Mouse (Mus musculus) myocyte (in vitro differentiated cells): Measurements from ENCODE around the gene Syt6. TPM values are rescaled to one million over a fixed set of nuclear protein-coding genes. Genes with fewer than 3 reads are reported as not detected.

Experiments used
- H3K27me3 ChIP-seq: one replicate; pipeline ENCODE4 v1.6.1; 2011; ENCODE audit not compliant: control insufficient read depth, insufficient read depth, insufficient read length
- H3K36me3 ChIP-seq: one replicate; pipeline ENCODE4 v1.6.1; 2011; ENCODE audit not compliant: control insufficient read depth, insufficient read depth
- H3K4me2 ChIP-seq: one replicate; pipeline ENCODE4 v1.6.1; 2011; ENCODE audit warnings: low read depth, control low read depth
- H3K4me3 ChIP-seq: one replicate; pipeline ENCODE4 v1.5.1; 2011; ENCODE audit warnings: mild to moderate bottlenecking, control low read depth, moderate library complexity
- H3K79me2 ChIP-seq: one replicate; pipeline ENCODE4 v1.6.1; 2011; ENCODE audit not compliant: control insufficient read depth, insufficient read depth
- H3ac ChIP-seq: one replicate; pipeline ENCODE4 v1.6.1; 2011; ENCODE audit not compliant: control insufficient read depth, insufficient read length
- CEBPB ChIP-seq: IDR thresholded peaks from 2 replicates; pipeline ENCODE4 v1.6.1; 2011; ENCODE audit warnings: mild to moderate bottlenecking, moderate library complexity; ENCODE audit not compliant: poor library complexity, insufficient read depth, severe bottlenecking
- E2F4 ChIP-seq: IDR thresholded peaks from one replicate; pipeline ENCODE4 v1.6.1; 2011; ENCODE audit warnings: mild to moderate bottlenecking, control low read depth, moderate library complexity; ENCODE audit not compliant: insufficient read depth
- MAX ChIP-seq: IDR thresholded peaks from one replicate; pipeline ENCODE4 v1.6.1; 2011; ENCODE audit warnings: low read depth, mild to moderate bottlenecking, control low read depth
- MYOD1 ChIP-seq, 3 experiments: IDR thresholded peaks; one replicate each; pipeline ENCODE4 v1.6.1; 2011; ENCODE audit warnings: control low read depth in 2 of 3, low read depth in 2 of 3, mild to moderate bottlenecking in 2 of 3, moderate library complexity in 1 of 3; ENCODE audit not compliant: insufficient read length in 2 of 3, control insufficient read depth in 1 of 3
- MYOG ChIP-seq, 3 experiments: IDR thresholded peaks; one replicate each; pipeline ENCODE4 v1.6.1; 2011; ENCODE audit warnings: control low read depth in 2 of 3, low read depth in 2 of 3, mild to moderate bottlenecking in 2 of 3; ENCODE audit not compliant: insufficient read length in 2 of 3, control insufficient read depth in 1 of 3, insufficient read depth in 1 of 3
- POLR2A ChIP-seq: IDR thresholded peaks from one replicate; pipeline ENCODE4 v1.6.1; 2011; ENCODE audit warnings: low read depth, mild to moderate bottlenecking, control low read depth, moderate library complexity; ENCODE audit not compliant: insufficient read length
- POLR2AphosphoS2 ChIP-seq: IDR thresholded peaks from one replicate; pipeline ENCODE4 v1.6.1; 2011; ENCODE audit warnings: low read depth, control low read depth; ENCODE audit not compliant: insufficient read length
- REST ChIP-seq: IDR thresholded peaks from one replicate; pipeline ENCODE4 v1.6.1; 2011; ENCODE audit warnings: mild to moderate bottlenecking, control low read depth, moderate library complexity; ENCODE audit not compliant: insufficient read depth, insufficient read length
- SRF ChIP-seq: IDR thresholded peaks from one replicate; pipeline ENCODE4 v1.6.1; 2011; ENCODE audit warnings: low read depth; ENCODE audit not compliant: control insufficient read depth, insufficient read length
- TCF12 ChIP-seq: IDR thresholded peaks from one replicate; pipeline ENCODE4 v1.6.1; 2011; ENCODE audit warnings: mild to moderate bottlenecking, control low read depth; ENCODE audit not compliant: poor library complexity, insufficient read depth, severe bottlenecking
- TCF3 ChIP-seq: IDR thresholded peaks from one replicate; pipeline ENCODE4 v1.6.1; 2011; ENCODE audit warnings: low read depth, control low read depth; ENCODE audit not compliant: insufficient read length
- USF1 ChIP-seq: IDR thresholded peaks from one replicate; pipeline ENCODE4 v1.6.1; 2011; ENCODE audit warnings: low read depth, mild to moderate bottlenecking, control low read depth, moderate library complexity
- polyA plus RNA-seq: library from polyadenylated mRNA; unstranded; fragments of >200 nt; fragmentation: generic; extraction: Trizol; gene quantifications from one replicate; pipeline ENCODE4 v1.2.1, GENCODE M21; 2012; ENCODE audit warnings: missing spikeins

Gene Syt6
- polyA plus RNA-seq, 1 experiment, result 0.07 TPM

- H3K27me3 ChIP-seq, result no peaks in the 10 kb centered on the region
- H3K79me2 ChIP-seq, result no peaks in the 10 kb centered on the region
- no peaks in the 10 kb centered on the region for H3K36me3 ChIP-seq
- no peak overlapping the region for H3K4me2 ChIP-seq
- no peak overlapping the region for H3ac ChIP-seq
- TF ChIP-seq POLR2AphosphoS2 (no peak), SRF (no peak), MAX (no peak), TCF12 (no peak), TCF3 (no peak), MYOG (IDR thresholded peaks at IDR 0.05; ENCODE audit: control insufficient read depth in 1 of 3, insufficient read depth in 1 of 3, insufficient read length in 2 of 3, low read depth in 2 of 3) (no peak), CEBPB (no peak), MYOD1 (IDR thresholded peaks at IDR 0.05; ENCODE audit: control insufficient read depth in 1 of 3, insufficient read length in 2 of 3, low read depth in 2 of 3) (no peak), REST (no peak)
- H3K4me3 ChIP-seq, result no peak overlapping the region
Measured at GRCm38 (mm10) chr3:103647164-103647867, 72.3 kb downstream of the Syt6 start.

DNA sequence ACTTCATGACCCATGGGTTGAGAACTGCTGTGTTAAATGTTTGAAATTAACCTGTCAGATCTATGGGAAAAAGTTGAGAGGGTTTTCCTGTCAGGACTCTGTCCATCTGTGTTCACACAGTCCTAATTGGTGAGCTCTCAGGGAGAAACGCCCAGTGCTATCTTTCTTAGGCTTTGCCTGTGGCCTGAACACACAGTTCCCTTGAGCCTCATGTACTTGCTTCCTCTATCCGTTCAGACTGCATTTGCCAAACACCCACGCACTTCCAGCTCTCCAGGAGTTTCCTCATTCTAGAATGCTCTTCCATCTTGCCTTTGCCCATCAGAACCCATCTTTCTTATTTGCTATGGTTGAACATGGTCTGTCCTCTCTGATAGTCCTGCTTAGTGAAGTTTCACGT is 73.5 kb downstream of the Syt6 start:
- H3K79me2 ChIP-seq, result no peaks in the 10 kb centered on the region
- H3K4me3 ChIP-seq, result no peak overlapping the region
- no peak overlapping the region for H3ac ChIP-seq
- no peaks in the 10 kb centered on the region for H3K27me3 ChIP-seq
- H3K36me3 ChIP-seq, result no peaks in the 10 kb centered on the region
- TF ChIP-seq TCF12 (no peak), CEBPB (no peak), E2F4 (no peak), MYOD1 (IDR thresholded peaks at IDR 0.05; ENCODE audit: control insufficient read depth in 1 of 3, insufficient read length in 2 of 3, low read depth in 2 of 3) (no peak), POLR2A (no peak), MYOG (IDR thresholded peaks at IDR 0.05; ENCODE audit: control insufficient read depth in 1 of 3, insufficient read depth in 1 of 3, insufficient read length in 2 of 3, low read depth in 2 of 3) (no peak), TCF3 (no peak), POLR2AphosphoS2 (no peak), REST (no peak), SRF (no peak), MAX (no peak), USF1 (no peak)
- H3K4me2 ChIP-seq, result no peak overlapping the region

DNA sequence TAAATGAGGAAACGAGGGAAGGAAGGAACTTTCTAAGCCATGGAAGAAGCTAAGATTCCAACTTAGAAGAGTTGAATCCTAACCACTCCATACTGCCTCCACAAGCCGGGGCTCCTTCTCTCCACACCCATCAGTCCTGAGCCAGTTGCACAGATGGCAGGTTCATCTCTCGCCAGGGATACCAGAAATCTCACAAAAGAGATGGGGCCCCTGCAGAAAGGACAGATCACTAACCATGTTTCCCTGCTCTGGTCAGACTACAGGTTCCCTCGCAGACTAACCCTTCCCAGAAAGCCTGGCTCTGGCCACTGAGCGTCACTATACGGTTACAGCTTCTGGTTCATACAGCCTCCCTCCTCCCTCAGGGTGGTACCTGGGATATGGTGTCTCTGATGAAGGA is 74.7 kb downstream of the Syt6 start:
- H3K4me3 ChIP-seq, result no peak overlapping the region
- H3ac ChIP-seq, result no peak overlapping the region
- H3K27me3 ChIP-seq, result no peaks in the 10 kb centered on the region
- H3K79me2 ChIP-seq, result no peaks in the 10 kb centered on the region
- no peaks in the 10 kb centered on the region for H3K36me3 ChIP-seq
- H3K4me2 ChIP-seq, result no peak overlapping the region
- TF ChIP-seq E2F4, result no peak
- no peak for TF ChIP-seq MAX
- TF ChIP-seq POLR2A, result no peak
- no peak for TF ChIP-seq POLR2AphosphoS2
- no peak for TF ChIP-seq MYOG (IDR thresholded peaks at IDR 0.05; ENCODE audit: control insufficient read depth in 1 of 3, insufficient read depth in 1 of 3, insufficient read length in 2 of 3, low read depth in 2 of 3)
- no peak for TF ChIP-seq CEBPB
- no peak for TF ChIP-seq MYOD1 (IDR thresholded peaks at IDR 0.05; ENCODE audit: control insufficient read depth in 1 of 3, insufficient read length in 2 of 3, low read depth in 2 of 3)
- TF ChIP-seq SRF, result no peak
- no peak for TF ChIP-seq TCF3
- TF ChIP-seq TCF12, result no peak
- TF ChIP-seq REST, result no peak
- no peak for TF ChIP-seq USF1

GRCm38 (mm10) chr3:103650406-103650805 is 75.4 kb downstream of the Syt6 start:
- no peaks in the 10 kb centered on the region for H3K36me3 ChIP-seq
- no peaks in the 10 kb centered on the region for H3K27me3 ChIP-seq
- H3K4me2 ChIP-seq, result no peak overlapping the region
- no peak overlapping the region for H3ac ChIP-seq
- H3K4me3 ChIP-seq, result no peak overlapping the region
- no peaks in the 10 kb centered on the region for H3K79me2 ChIP-seq
- TF ChIP-seq MYOG (IDR thresholded peaks at IDR 0.05; ENCODE audit: control insufficient read depth in 1 of 3, insufficient read depth in 1 of 3, insufficient read length in 2 of 3, low read depth in 2 of 3) (no peak), REST (no peak), E2F4 (no peak), TCF12 (no peak), SRF (no peak), USF1 (no peak), MYOD1 (IDR thresholded peaks at IDR 0.05; ENCODE audit: control insufficient read depth in 1 of 3, insufficient read length in 2 of 3, low read depth in 2 of 3) (no peak), POLR2AphosphoS2 (no peak), POLR2A (no peak), CEBPB (no peak), MAX (no peak), TCF3 (no peak)

DNA sequence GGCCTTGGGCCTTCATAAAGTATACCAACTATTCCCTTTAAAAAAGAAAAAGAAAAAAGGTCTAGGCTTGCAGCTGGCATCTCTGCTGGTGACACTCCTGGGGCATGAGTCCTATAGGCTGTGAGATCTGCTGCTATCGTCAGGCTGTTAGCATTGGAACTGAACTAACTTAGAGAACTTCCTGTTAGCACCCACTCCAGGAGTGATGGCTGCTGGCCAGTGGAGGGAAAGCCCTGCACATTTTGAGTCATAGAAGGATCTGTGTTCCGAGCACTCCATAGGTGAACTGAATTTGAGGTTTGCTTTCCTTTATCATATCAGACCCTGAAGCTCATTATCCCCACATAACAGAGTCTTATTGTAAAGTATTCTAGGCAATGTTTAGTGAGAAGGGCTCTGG is 85.0 kb downstream of the Syt6 start:
- Histone ChIP-seq H3K27me3 (no peaks in the 10 kb centered on the region), H3K36me3 (no peaks in the 10 kb centered on the region), H3ac (no peak overlapping the region), H3K4me3 (no peak overlapping the region), H3K79me2 (no peaks in the 10 kb centered on the region), H3K4me2 (no peak overlapping the region)
- TF ChIP-seq REST (no peak), POLR2AphosphoS2 (no peak), POLR2A (no peak), MYOG (IDR thresholded peaks at IDR 0.05; ENCODE audit: control insufficient read depth in 1 of 3, insufficient read depth in 1 of 3, insufficient read length in 2 of 3, low read depth in 2 of 3) (no peak), TCF12 (no peak), CEBPB (no peak), MAX (no peak), USF1 (no peak), TCF3 (no peak), SRF (no peak), MYOD1 (IDR thresholded peaks at IDR 0.05; ENCODE audit: control insufficient read depth in 1 of 3, insufficient read length in 2 of 3, low read depth in 2 of 3) (no peak), E2F4 (no peak)
